Comparison of ENCODE assay signal across 7 mouse cellular contexts in the genomic region with DNA sequence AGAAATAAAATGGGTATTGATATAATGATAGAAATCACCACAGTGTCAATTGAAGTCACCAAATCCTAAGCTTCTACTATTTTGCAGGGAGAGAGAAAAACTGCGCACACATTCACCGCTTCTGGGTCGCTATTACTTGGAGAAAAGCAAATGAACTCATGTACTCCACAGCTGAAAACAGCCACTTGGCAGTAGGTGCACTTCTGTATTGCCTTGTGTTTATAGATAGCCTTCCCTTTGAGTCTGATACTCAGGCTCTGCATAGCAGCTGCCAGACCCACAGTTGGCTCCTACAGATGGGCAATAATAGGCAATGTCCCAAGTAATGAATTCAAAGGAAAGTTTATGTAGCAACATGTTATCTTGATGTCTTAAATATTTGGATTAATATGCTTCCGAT. TPM values are rescaled to one million over a fixed set of nuclear protein-coding genes. Genes with fewer than 3 reads are reported as not detected.
DNase-seq lines count a peak whose midpoint lies in the region; ATAC-seq and TF ChIP-seq lines count a peak whose summit lies in the region.

No protein-coding gene starts in this region.

- 0 out of 2 replicates have a peak, but pooled peaks cover 3% of the 10 kb centered on the region for H3K4me1 ChIP-seq in lung, embryonic 15.5 days
- H3K4me1 ChIP-seq in hindbrain, embryonic 10.5 days (replicated peaks): peaks cover 26% of the 10 kb centered on the region
- H3K4me1 ChIP-seq in liver, embryonic 12.5 days: no peaks in the 10 kb centered on the region
- no peaks in the 10 kb centered on the region for H3K4me1 ChIP-seq in stomach, postnatal 0 days (replicated peaks; ENCODE audit: control insufficient read depth, insufficient read depth)

- peak; percentile 28; the same call in 1 of the 2 replicates for ATAC-seq in lung, embryonic 15.5 days (ENCODE audit: borderline replicate concordance, extremely low read depth, low FRiP score, low TSS enrichment)
- ATAC-seq in liver, embryonic 12.5 days: no peak
- ATAC-seq in stomach, postnatal 0 days (ENCODE audit: low FRiP score, low TSS enrichment): no peak

- DNase-seq in lung, adult 18-20 months: no peak
- no peak for DNase-seq in hindbrain, embryonic 10.5 days (ENCODE audit: low spot score)
- no peak for DNase-seq in stomach, postnatal 0 days (ENCODE audit: low spot score)
- no peak for DNase-seq in thymus, postnatal 10 days (ENCODE audit: low spot score in 2 of 2)
- no peak for DNase-seq in adrenal gland, adult 18-20 months (ENCODE audit: low spot score in 2 of 2)

- peak overlapping the region; percentile 81 for H3K4me2 ChIP-seq in lung, embryonic 15.5 days
- H3K4me2 ChIP-seq in liver, embryonic 12.5 days: no peak overlapping the region
- H3K4me2 ChIP-seq in stomach, postnatal 0 days (replicated peaks; ENCODE audit: low read depth): peak overlapping the region; percentile 79

- H3K4me3 ChIP-seq in lung, embryonic 15.5 days: peak overlapping the region; percentile 53
- H3K4me3 ChIP-seq in hindbrain, embryonic 10.5 days: peak overlapping the region; percentile 69
- peak overlapping the region; percentile 50; the same call in 1 of the 2 replicates for H3K4me3 ChIP-seq in liver, embryonic 12.5 days
- peak overlapping the region; percentile 56 for H3K4me3 ChIP-seq in stomach, postnatal 0 days (ENCODE audit: low read depth, low read length)

- 0 out of 2 replicates have a peak overlapping the region, but pooled peaks have one; percentile 7 for H3K9ac ChIP-seq in lung, embryonic 15.5 days
- H3K9ac ChIP-seq in liver, embryonic 12.5 days: no peak overlapping the region
- no peak overlapping the region for H3K9ac ChIP-seq in stomach, postnatal 0 days (ENCODE audit: low read length)

- no peak for TF ChIP-seq CTCF in stomach, postnatal 0 days (IDR thresholded peaks at IDR 0.05; ENCODE audit: low read depth)

- 31% methylated on average over 4 of the region's 4 CpGs for WGBS in lung, embryonic 15.5 days
- WGBS in hindbrain, embryonic 10.5 days: 82% methylated on average over 4 of the region's 4 CpGs
- WGBS in liver, embryonic 12.5 days (ENCODE audit: insufficient replicate concordance): 67% methylated on average over 4 of the region's 4 CpGs
- WGBS in stomach, postnatal 0 days: 42% methylated on average over 4 of the region's 4 CpGs

- H3K27ac ChIP-seq in lung, embryonic 15.5 days: no peak overlapping the region
- no peak overlapping the region for H3K27ac ChIP-seq in hindbrain, embryonic 10.5 days
- no peak overlapping the region for H3K27ac ChIP-seq in liver, embryonic 12.5 days
- H3K27ac ChIP-seq in stomach, postnatal 0 days (replicated peaks): no peak overlapping the region

- no peaks in the 10 kb centered on the region for H3K9me3 ChIP-seq in lung, embryonic 15.5 days
- H3K9me3 ChIP-seq in hindbrain, embryonic 10.5 days: no peaks in the 10 kb centered on the region
- H3K9me3 ChIP-seq in liver, embryonic 12.5 days (replicated peaks): no peaks in the 10 kb centered on the region
- H3K9me3 ChIP-seq in stomach, postnatal 0 days (ENCODE audit: control insufficient read depth, low read length): no peaks in the 10 kb centered on the region

- H3K36me3 ChIP-seq in lung, embryonic 15.5 days: no peaks in the 10 kb centered on the region
- no peaks in the 10 kb centered on the region for H3K36me3 ChIP-seq in hindbrain, embryonic 10.5 days
- H3K36me3 ChIP-seq in liver, embryonic 12.5 days: no peaks in the 10 kb centered on the region
- no peaks in the 10 kb centered on the region for H3K36me3 ChIP-seq in stomach, postnatal 0 days (ENCODE audit: control insufficient read depth, insufficient read depth, low read length)

- TF ChIP-seq EP300 in stomach, postnatal 0 days (optimal IDR thresholded peaks at IDR 0.05): no peak

- H3K27me3 ChIP-seq in lung, embryonic 15.5 days: no peaks in the 10 kb centered on the region
- H3K27me3 ChIP-seq in hindbrain, embryonic 10.5 days (ENCODE audit: insufficient read depth, poor library complexity, severe bottlenecking): peaks cover 17% of the 10 kb centered on the region
- H3K27me3 ChIP-seq in liver, embryonic 12.5 days (replicated peaks): peaks cover 32% of the 10 kb centered on the region
- H3K27me3 ChIP-seq in stomach, postnatal 0 days (ENCODE audit: control insufficient read depth, insufficient read depth, low read length): no peaks in the 10 kb centered on the region

RNA-seq across cellular contexts. Expression of gene Robo2, which starts 2.1 kb away (rescaled TPM):
- 38.7 and 38.8 TPM in 2 replicates for polyA plus RNA-seq in lung, embryonic 15.5 days (2015; fragmentation: Nextera tagmentation; extraction: Ambion mirVana)
- 16.7 and 21.9 TPM in 2 replicates for polyA plus RNA-seq in hindbrain, embryonic 10.5 days (2016; fragmentation: Nextera tagmentation; extraction: Ambion mirVana)
- polyA plus RNA-seq in liver, embryonic 12.5 days (2016; fragmentation: Nextera tagmentation; extraction: Ambion mirVana): 12.1 and 12.5 TPM in 2 replicates
- polyA plus RNA-seq in stomach, postnatal 0 days (2015; fragmentation: Nextera tagmentation; extraction: Ambion mirVana): 7.1 and 7.3 TPM in 2 replicates
- total RNA-seq in adrenal gland, adult 18-20 months (2021): 1 to 10 TPM; 3.8 to 4.1 TPM
